Mouse (Mus musculus) olfactory bulb, adult 2 months (tissue): ENCODE results near the gene Gm10100.

Experiments used
- CTCF ChIP-seq: fragments of 200-500 bp; IDR thresholded peaks from 2 replicates; pipeline ENCODE4 v1.5.1; 2012; ENCODE audit warnings: low read depth, mild to moderate bottlenecking, low read length, moderate library complexity; ENCODE audit not compliant: insufficient read depth
- POLR2A ChIP-seq: fragments of 200-500 bp; IDR thresholded peaks from 2 replicates; pipeline ENCODE4 v1.6.1; 2012; ENCODE audit warnings: mild to moderate bottlenecking, low read depth, low read length, moderate library complexity; ENCODE audit not compliant: insufficient read depth

DNA sequence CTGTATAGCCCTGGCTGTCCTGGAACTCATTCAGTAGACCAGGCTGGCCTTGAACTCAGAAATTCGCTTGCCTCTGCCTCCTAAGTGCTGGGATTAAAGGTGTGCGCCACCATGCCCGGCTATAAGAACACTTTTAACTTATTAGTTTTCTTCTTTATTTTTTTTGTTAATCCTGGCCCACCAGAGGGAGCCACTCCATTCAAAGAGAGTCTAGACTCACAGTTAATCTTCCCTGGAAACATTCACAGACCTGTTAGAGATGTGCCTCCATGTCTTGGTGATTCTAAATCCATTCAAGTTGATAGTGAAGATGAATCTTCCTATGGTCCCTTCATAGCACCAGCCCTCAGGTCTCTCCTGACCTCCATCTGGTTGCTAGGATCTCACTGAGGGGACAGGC, 16.5 kb upstream of the Gm10100 start:
- no peak for TF ChIP-seq CTCF
- TF ChIP-seq POLR2A = no peak
